Mouse (Mus musculus): ENCODE measurements around the gene E2f8.

- TF ChIP-seq MAX (IDR thresholded peaks at IDR 0.05; ENCODE audit: low read length) = no peak
- no peak for TF ChIP-seq CTCF (conservative IDR thresholded peaks at IDR 0.05 in 1 of 2, IDR thresholded peaks at IDR 0.05 in 1 of 2; ENCODE audit: low read depth in 2 of 2, low read length in 2 of 2)
- TF ChIP-seq JUND (conservative IDR thresholded peaks at IDR 0.05; ENCODE audit: low read depth, low read length) = no peak
- TF ChIP-seq ZKSCAN1 (IDR thresholded peaks at IDR 0.05; ENCODE audit: borderline replicate concordance, low read depth, low read length) = no peak
- no peak for TF ChIP-seq CHD2 (IDR thresholded peaks at IDR 0.05; ENCODE audit: low read length)
- no peak for TF ChIP-seq EP300 (IDR thresholded peaks at IDR 0.05; ENCODE audit: low read length)
- no peak for TF ChIP-seq ELF1 (IDR thresholded peaks at IDR 0.05; ENCODE audit: low read depth, low read length)
- TF ChIP-seq NRF1 (IDR thresholded peaks at IDR 0.05; ENCODE audit: low read depth, low read length) = no peak
- TF ChIP-seq KAT2A (IDR thresholded peaks at IDR 0.05; ENCODE audit: insufficient replicate concordance, low read length) = no peak
- TF ChIP-seq RAD21 (IDR thresholded peaks at IDR 0.05; ENCODE audit: low read depth, low read length) = no peak
- TF ChIP-seq IRF4 (IDR thresholded peaks at IDR 0.05; ENCODE audit: low read depth, low read length) = no peak
- TF ChIP-seq UBTF (IDR thresholded peaks at IDR 0.05; ENCODE audit: low read depth, low read length) = no peak
- TF ChIP-seq HCFC1 (IDR thresholded peaks at IDR 0.05; ENCODE audit: low read depth, low read length) = no peak
- no peak for TF ChIP-seq USF1 (IDR thresholded peaks at IDR 0.05; ENCODE audit: low read depth, low read length)
These were observed 16.3 kb upstream of the E2f8 start for GRCm38 (mm10) chr7:48897539-48898163.

All from CH12.LX (cell line).